Mouse (Mus musculus) thymus, postnatal 0 days (tissue): ENCODE results near the gene Sh3glb2. TPM values are rescaled to one million over a fixed set of nuclear protein-coding genes. Genes with fewer than 3 reads are reported as not detected.

Experiments used
- DNase-seq: peaks from one replicate; pipeline ENCODE4 v3.0.0-alpha.2; 2015; ENCODE audit warnings: low spot score
- polyA plus RNA-seq: library from polyadenylated mRNA; unstranded; fragments of >200 nt; fragmentation: Nextera tagmentation; extraction: Ambion mirVana; gene quantifications from 2 replicates; pipeline ENCODE4 v1.2.1, GENCODE M21; 2015

The Sh3glb2 gene
- polyA plus RNA-seq = 66.9 and 77.5 TPM in 2 replicates

DNA sequence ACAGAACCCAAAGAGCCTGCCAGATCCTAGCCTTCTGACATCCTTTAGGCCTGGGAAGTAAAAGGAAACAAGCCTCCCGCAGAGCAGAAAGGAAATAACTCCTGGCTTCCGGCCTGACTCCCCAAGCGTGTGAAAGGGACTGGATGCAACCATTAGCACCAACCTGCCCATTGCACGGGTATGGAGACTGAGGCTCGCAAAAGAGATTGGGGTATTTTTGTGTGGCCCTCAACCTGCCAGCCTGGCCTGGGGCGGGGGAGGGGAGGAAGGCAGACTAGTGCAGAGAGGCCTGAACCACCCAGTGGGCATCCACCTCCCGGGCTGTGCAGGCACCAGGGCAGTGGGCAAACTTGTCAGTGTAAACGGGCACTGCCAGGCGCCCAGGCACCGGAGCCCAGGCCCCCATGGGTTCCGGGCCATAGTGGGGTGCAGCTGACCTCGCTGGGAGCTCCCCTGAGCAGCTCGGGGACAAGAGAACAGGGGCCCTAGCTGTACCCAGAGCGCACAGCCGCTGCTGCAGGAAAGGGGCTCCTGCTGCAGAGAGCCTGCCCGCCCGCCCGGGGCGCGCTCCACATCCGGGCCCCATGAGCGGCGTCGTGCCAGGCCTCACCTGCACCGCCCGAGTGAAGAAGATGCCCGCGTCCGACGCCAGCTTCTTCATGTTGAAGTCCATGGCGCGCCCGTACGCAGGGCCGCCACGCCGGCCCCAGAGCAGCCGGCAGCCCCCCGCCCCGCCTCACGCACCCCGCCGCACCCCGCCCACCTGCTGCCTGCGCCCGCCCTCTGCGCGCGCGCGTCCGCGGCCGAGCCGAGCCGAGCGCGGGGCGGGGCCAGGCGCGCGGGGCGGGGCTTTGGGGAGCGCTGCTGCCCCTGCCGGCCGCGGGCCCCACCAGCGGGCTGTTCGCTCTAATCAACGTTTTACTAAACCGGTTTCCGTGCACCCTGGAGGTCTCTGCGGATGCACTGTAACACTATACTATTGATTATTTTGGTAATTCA is at the start of gene Sh3glb2:
Sh3glb2 (minus strand) TSS at position 805 of the 999 bp plus-strand sequence.
- peak; percentile 88 for DNase-seq

DNA sequence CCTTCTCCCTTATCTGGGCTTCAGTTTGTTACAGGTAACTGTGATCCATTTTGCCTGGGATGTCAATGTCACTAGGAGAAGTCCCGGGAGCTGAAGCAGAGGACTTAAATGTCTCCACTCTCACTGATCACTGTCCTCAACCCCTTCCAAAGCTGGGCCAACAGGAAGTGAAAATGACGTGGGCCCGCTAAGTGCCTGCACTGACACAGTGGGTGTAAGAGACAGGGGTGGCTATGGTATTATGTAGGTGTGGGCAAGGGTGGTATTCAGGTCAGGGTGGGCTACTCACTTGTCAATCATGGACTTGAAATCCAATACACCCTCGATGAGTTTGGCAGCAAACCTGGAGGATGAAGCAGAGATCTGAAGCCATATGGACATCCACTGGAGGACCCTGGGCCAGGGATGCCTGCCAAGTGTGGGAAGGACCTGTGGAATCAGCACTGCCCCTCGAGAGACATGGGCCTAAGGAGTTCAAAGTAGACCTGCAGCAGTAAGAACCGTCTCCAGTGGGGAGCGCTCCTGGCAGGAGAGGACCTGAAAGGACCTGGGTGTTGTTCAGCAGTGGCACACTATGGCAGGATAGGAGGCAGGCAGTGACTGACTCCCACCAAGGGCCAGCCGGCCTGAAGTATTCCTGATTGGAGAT is 49.4 kb upstream of the Sh3glb2 start:
- DNase-seq = no peak

DNA sequence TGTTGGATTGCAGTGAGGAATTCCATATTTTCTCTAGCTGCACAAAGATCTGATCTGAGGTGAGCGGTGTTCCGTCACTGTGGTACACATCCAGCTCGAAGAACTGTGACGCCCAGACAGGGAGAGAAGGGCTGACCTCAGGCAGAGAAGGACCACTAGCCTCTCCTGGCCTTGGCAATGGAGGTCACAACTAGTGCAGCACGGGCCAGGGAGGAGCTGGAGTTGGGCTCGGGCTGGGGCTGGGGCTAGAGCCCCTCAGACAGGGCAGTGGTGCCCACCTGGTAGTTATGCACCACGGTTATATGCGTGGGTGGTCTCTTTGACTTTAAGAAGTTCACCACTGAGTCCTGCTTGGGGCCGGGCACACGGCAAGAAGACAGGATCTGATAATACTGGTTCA is 48.6 kb upstream of the Sh3glb2 start:
- DNase-seq = no peak

DNA sequence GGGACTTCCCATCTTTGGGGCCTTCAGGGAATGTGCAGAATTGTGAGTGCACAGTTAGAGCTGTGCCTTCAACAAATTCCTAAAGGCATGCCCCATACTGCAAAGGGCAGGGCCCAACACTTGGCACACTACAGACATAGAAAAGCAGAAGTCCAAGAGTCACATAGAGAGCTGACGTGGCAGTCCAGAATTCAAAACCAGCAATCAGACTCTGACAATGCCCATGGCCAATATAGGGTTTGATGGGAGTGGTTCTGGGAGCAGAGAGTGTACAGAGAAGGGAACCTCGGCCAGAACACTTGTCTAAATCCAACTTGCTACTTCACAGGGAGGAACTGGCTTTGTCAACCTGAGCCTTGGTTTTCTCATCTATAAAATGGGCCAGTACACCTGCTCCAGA is 48.1 kb upstream of the Sh3glb2 start:
- DNase-seq = no peak

DNA sequence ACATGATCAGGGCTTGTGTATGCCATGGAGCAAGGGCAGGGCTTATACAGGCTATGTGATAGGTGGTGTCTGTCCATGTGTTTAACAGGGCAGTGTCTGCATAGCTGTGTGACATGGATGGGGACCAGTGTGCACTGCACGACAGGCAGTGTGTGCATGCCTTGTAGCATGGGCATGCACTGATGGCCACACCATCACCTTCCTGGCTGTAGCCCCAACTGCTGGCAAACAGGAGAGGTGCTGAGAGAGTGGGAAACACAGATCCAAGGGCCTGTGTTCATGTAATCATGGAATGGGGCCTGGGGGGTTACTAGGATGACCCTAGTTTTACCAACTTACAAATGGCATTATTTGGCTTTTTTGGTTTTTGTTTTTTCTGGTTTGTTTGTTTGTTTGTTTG is 44.7 kb upstream of the Sh3glb2 start:
- no peak for DNase-seq

DNA sequence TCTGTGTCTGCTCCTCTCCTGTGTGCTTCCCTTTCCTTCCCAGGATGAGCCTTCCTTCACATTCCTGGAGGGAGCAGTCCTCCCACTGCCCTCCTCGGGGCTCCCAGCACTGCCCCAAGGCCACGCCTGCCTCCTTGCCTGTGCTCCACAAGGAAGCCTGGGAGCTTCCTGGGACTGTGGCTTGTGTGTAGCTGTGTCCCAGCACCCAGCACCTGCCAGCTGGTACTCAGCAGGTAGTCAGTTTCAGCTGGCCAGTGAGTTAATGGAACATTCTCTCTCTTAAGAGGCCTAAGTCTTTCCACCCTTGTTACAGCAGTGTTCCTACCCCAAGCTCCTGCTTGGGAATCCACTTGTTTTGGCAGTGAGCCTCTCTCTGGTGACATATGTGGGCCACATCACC is 43.7 kb upstream of the Sh3glb2 start:
- no peak for DNase-seq

DNA sequence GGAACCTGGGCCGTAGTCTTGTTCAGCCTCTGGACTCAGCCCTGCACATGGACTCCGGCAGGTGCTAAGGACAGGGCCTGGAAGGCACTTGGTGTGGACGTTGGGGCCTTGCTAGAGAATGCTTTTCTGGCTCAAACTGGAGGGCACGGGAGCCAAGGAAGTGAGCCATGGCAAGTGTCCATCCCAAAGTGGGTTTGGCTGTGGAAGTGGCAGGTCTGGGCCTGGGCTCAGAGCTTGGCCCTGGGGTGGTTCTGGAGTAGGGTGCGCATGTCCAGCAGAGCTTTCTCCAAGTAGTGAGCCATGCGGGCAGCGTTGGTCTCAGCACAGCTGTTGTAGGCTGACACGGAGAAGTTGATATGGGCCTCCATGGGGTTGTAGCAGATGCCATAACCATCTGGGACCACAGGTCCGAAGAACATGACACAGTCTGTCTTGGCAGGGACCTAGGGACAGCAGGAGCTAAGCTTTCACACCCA is 43.3 kb upstream of the Sh3glb2 start:
- no peak for DNase-seq

DNA sequence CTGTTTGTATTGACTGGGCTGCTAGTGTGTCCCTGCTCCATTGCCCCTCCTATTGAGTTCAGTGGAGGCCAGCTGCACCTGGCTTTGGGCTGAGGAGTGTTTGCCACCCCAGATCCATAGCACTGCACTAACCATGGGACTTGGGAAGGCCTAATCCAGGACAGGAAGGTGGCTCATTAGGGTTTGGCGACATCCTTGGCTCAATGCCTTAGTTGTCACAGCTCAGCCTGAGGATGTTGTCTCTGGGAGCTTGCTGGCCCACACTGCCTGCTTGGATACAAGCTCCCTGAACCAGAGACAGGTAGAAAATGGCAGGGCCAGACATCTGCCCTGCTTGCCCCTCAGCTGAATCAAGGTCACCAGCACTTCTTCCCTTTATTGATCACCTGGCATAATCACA is 42.4 kb upstream of the Sh3glb2 start:
- no peak for DNase-seq

DNA sequence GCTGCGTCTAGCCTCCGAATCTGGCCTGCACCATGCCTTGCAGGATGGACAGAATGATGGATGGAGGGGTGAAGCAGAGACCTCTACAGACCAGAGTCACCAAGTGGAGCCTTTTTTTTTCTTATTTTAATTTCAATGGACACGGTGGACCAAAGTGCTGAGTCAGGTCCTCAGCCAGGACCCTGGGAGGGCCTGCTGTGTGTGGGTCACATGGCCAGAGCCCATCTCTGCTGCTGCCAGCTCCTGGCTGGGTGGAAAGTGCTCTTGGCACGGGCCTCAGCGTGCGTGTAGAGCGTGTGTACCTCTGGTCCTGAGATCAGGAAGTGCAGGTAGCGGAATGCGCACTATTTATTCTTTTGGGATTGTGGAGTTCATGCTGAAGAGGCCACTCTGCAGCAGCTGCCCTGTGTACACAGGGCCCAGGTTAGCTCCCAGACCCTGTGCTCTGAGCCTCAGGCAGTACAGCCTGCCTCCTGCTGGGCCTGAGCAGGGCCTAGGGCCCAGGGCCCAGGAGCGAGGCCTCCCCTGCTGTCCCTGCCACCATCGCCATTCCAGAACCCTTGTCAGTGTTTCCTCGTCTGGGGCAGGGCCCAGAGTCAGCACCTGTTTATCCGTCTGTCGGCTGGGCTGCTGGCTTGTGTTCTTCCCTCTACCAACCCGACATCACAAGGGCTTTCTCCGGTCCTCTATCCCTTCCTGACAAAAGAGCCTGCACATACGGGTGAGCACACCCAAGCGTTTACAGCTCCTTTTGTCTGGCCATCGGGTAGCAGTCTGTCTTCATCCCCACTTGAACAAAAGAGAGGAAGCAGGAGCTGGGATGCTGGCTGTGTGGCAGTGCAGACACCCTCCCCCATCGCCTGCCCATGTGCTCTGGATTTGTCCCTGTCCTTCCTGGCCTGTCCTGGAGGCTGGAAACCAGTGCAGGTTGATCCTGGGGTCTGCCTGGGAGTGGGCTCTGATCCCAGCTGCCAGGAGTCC is 40.3 kb upstream of the Sh3glb2 start:
- no peak for DNase-seq

DNA sequence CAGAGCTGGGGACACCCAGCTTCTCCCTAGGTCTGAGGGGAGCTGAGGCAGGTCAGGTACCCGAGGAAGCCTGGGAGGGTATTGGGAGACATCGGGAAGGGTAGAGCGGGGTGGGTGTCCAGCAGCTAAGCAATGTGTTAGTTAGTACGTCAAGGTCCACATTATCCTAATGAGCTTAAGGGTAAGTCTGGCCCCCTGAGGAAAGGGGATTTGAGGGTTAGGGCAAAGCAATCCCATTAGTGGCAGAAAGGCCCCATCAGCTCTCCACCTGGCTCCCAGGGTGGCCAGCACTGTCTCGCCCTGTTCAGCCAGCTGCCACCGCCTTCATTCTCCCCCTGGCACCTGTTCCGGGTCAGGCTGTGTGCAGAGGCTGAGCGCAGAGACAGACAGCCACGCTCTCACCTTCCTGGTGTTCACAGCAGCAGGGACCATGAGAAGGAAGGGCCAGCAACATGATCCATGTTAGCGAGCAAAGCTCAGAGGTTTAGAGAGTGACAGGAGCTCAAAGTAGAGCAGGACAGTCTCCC is 38.9 kb upstream of the Sh3glb2 start:
- no peak for DNase-seq

DNA sequence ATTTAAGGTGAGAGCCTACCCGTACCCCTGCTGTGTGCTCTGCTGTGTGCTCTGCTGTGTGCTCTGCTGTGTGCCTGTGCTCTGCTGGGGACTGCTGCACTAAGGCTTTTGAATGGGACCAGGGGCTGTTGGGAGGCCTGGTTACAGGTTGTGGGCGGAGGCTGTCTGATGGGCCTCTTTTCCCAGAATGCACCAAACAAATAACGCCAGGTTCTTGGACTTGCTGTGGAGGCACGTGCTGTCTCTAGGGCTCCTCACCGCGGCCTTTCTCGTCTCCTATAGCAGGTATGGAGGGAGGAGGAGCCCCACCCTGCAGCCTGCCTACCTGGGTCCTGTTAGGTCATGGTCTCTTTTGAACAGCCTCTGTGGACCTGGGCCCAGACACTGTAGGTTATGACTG is 37.1 kb upstream of the Sh3glb2 start:
- DNase-seq = no peak

DNA sequence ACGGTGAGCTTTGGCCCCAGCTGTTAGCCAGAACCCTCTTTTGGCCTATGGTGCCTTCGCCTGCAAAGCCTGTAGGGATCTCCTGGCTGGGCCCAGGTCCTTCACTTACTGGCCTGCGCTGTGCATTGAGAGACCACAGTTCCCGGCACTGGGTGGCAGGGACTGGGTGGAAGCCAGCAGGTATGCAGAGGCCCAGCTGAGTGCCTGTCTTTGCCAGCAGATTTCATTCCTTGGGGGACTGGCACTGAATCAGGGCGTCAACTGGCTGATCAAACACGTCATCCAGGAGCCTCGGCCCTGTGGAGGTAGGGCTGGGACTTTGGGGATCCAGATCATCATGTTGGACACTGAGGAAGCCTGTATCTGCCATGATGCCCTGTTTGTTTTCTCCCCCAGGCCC is 36.6 kb upstream of the Sh3glb2 start:
- no peak for DNase-seq

DNA sequence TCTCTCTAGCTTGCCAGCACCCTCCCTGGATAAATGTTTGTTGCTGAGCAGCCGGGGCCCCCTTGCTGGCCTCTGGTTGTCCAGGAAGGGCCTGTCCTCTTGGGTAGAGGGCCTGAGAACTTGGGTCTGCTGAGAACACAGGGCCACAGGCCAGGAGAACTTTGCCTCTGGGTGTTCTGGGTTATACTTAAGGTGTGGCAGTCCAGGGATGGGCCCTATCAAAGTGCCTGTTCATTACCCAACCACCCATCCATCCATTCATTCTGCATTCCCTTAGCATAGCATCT is 34.2 kb upstream of the Sh3glb2 start:
- DNase-seq = no peak

DNA sequence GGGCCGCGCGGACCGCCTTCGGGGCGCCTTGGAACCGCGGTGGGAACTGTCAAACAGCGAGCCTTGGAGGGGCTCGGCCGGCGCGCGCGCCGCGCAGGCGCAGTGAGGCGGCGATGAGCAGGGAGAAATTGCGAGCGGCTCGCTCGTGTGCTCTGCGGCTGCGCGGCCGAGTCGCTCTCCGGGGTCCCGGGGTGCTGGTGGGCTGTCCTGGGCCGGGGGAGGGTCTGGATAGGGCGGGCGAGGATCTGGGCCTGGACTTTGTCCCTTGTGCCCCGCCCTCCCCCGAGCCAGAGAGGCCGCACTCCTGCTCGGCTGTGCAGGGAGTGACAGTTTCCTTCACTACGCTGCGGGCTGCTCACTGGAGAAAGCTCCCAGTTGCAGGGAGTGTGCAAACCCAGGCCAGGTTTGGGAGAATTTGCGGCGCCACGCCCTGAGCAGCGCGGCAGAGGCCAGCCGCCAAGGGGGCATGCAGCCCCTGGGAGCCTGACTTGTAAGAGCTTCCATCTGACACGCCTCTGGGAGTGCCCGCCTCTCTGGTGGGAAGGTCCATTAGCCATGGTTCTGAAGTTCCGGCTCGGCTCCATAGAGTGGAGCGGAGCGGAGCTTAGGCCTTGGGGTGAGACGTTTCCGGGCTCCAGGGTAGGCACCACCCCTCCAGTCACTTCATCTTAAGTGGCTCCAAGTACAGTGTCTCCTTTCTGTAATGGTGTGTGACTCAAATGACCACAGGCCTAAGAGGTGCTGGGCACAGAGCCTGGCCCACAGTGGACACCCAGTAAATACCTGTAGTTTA is 33.6 kb upstream of the Sh3glb2 start:
- peak; percentile 88 for DNase-seq

DNA sequence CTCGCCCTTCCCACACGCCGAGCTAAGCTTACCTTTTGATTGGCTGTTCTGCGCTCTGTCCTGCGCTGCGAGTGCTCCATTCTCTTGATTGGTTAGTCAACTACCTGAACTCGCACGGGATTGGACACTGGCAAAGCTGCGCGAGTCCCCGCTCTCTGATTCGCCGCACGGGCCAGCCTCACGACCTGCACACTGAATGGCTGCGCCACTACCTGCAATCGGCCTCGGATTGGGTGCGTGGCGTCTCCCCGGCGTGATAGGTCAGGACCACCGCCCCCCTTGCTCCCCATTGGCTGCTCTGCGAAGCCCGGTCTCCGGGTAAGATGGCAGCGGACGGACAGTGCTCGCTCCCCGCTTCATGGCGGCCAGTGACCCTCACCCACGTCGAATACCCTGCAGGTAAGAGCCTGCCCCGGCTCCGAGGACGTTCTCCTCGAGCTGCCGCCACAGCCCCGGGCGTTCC is 33.0 kb upstream of the Sh3glb2 start, which contains the start of gene Dolpp1:
Dolpp1 (plus strand) TSS at position 141 of the 463 bp plus-strand sequence.
- DNase-seq = peak; percentile 98

DNA sequence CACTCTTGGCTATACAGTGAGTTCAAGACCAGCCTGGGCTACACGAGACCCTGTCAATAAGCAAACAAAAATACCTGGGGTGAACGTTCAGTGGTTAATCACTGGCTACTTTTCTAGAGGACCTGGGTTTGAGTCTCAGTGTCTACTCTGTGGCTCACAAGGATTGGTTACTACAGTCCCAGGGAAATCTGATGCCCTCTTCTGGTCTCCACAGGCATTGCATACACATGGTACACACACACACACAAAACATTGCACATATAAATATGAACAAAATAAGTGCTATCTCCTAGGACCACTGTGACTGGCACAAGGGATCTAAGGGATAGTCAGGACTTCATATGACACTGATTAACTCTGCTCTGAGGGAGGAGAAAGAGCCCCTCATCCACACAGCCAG is 29.9 kb upstream of the Sh3glb2 start:
- no peak for DNase-seq

DNA sequence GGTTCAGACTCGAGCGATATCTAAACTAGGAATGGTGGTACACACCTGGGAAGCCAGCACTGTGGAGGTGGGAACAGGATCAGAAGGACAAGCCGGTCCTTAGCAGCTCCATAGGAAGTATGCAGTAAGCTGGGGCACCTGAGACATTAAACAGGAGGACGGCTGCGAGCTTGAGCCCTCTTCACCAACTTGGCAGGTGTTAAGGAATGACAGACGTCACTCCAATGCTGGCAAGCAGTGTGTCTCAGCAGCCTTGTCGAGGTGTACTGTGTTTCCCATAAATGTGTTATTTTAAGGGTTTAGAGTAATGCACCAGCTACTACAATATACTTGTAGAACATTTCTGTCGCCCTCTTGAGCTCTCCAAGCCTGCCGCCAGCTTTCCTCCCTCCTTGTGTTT is 27.8 kb upstream of the Sh3glb2 start:
- DNase-seq = no peak

DNA sequence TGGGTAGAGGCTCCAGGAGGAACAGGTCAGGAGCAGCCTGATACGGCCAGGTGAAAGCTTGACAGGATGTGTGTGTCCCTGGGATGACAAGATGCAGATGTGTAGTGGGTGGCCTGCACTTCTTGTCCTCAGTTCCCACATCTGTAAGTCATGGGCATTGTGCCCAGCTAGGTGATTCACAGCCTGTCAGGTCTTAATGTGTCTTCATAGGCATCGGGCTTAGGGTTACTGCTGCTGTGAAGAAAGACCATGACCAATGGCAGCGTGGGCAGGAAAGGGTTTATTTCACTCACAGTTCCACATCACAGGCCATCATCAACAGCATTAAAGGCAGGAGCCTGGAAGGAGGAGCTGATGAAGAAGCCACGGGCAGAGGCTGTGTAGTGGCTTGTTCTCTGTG is 26.5 kb upstream of the Sh3glb2 start:
- no peak for DNase-seq

DNA sequence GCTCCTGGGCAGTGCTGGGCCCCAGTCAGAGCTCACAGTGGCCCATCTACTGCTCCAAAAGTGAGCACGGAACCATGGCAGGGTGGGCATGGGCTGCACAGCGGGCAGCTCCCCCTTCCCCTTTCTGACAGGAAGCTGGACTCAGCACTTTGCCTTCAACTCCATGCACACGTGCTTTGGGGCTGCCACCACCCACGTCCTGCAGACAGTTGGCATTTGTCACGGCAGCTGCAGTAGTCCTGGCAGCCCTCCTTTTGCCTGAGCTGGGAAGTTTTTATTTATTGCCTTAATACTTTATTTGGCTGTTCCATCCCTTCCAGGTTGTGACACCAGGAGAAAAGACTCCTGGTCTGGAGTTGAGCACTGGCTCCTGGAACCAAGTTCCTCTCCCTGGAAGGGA is 25.7 kb upstream of the Sh3glb2 start:
- no peak for DNase-seq

DNA sequence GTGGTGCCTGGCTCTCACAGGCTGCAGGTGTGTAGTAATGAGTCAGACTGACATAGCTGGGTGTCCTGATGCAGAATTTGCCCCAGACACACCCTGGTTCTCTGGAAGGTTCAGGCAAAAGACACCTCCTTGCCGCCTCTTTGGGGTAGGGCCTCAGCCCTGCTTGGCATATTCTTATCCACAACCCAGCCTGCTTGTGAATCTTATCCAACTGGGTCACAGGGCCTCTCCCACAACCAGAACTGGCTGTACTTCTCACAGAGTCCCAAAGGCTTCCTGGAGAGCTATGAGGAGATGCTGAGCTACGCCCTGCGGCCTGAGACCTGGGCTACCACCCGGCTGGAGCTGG is 22.2 kb upstream of the Sh3glb2 start:
- no peak for DNase-seq
